Mouse (Mus musculus) left cerebral cortex, postnatal 4 days (tissue): Measurements from ENCODE around the gene Pcbp4. TPM values are rescaled to one million over a fixed set of nuclear protein-coding genes. Genes with fewer than 3 reads are reported as not detected.

Experiments
- DNase-seq: peaks from one replicate; pipeline ENCODE4 v3.0.0-alpha.2; 2022
- intact Hi-C: fragments of 180-260 bp; cut with DNase I; formaldehyde crosslinking; loops from one replicate; pipeline ENCODE4 v1.15.1; 2025
- total RNA-seq, 2 experiments: library from RNA; stranded (reverse); gene quantifications; 2 replicates each; pipeline ENCODE4 v1.2.3; 2021

Gene Pcbp4
- total RNA-seq, 2 experiments from 2014 or later, result 409 to 418 TPM

- no peak for DNase-seq
- intact Hi-C loops, result no loop called here
Measured at GRCm38 (mm10) chr9:106442680-106443079, 10.4 kb upstream of the Pcbp4 start.

- intact Hi-C loops, result no loop called here
Measured at GRCm38 (mm10) chr9:106444836-106445235, 8.3 kb upstream of the Pcbp4 start.

DNA sequence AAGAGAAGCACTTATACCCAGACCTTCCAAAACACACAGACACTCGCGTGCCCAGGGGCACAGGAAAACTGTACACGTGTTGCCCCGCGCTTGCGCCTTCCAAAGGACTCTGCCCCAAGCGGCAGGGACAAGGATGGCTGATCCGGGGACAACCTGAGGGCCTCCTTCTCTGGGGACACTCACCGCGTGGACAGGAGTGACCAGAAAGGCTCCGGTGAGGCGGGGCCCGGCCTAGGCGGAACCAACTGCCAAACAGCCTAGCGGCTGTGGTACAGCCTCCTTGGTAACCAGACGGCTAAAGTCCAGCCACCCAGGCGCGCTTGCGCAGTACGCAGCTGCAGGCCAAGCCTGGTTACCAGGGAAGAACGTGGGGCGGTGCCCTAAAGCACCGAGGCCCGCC is 5.7 kb upstream of the Pcbp4 start, which contains the start of the genes Abhd14b and Abhd14a:
Gene Abhd14b, plus strand, starts transcription at position 112 of the 400 bp plus-strand sequence.
Gene Abhd14a, minus strand, starts transcription at position 331 of the 400 bp plus-strand sequence.
- intact Hi-C loops, result no loop called here
- DNase-seq, result peak; percentile 95

More at GRCm38 (mm10) chr9:106444836-106445235, 8.3 kb upstream of the Pcbp4 start:
- DNase-seq, result no peak

DNA sequence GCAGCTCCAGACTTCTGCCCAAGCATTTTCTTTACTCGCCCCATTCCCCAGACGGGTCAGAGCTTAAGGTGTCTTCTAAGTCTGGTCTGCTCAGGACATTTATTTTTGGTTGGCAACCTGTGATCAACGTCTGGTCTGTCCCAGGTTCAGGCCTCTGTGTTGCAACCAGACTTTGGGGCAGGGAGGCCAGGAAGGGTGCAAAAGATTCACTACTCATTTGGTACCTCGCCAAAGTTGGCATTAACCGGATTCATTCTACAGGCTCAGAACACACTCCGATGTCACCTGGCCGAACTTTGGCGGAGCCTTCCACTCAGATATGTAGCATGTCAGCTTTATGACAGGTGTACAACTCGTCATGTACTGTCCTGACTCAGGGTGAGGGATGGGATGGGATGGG is 5.1 kb upstream of the Pcbp4 start:
- no peak for DNase-seq
- intact Hi-C loops, result no loop called here

- intact Hi-C loops, result no loop called here
- DNase-seq, result peak; percentile 76
Measured at GRCm38 (mm10) chr9:106448498-106449031, 4.5 kb upstream of the Pcbp4 start.

DNA sequence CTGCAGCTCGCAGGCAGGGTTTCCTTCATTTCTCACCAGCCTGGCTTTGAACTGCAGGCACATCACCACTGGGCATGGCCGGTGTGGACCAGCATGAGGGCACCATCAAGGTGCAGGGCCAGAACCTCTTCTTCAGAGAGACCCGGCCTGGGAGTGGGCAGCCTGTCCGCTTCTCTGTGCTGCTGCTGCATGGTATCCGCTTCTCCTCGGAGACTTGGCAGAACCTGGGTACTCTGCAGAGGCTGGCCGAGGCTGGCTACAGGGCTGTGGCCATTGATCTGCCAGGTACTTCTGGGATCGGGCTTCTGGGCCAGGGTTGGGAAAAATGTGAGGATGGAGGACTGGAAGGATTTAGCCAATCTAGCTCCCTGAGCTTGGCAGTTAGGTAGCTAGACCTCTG is 3.1 kb upstream of the Pcbp4 start:
- intact Hi-C loops, result no loop called here
- DNase-seq, result no peak

GRCm38 (mm10) chr9:106450661-106451060 is 2.4 kb upstream of the Pcbp4 start:
- intact Hi-C loops, result no loop called here
- DNase-seq, result peak; percentile 78

DNA sequence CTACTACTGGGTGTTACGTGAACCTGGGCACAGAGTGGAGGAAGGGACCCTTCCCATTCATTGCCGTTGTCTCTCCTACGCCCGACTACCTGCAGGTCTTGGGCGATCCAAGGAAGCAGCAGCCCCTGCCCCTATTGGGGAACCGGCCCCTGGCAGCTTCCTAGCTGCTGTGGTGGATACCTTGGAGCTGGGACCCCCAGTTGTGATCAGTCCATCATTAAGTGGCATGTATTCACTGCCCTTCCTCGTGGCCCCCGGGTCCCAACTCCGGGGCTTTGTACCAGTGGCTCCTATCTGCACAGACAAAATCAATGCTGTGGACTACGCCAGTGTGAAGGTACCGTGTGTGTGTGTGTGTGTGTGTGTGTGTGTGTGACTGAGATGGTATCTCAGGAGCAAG is 1.8 kb upstream of the Pcbp4 start:
- intact Hi-C loops, result no loop called here
- no peak for DNase-seq

DNA sequence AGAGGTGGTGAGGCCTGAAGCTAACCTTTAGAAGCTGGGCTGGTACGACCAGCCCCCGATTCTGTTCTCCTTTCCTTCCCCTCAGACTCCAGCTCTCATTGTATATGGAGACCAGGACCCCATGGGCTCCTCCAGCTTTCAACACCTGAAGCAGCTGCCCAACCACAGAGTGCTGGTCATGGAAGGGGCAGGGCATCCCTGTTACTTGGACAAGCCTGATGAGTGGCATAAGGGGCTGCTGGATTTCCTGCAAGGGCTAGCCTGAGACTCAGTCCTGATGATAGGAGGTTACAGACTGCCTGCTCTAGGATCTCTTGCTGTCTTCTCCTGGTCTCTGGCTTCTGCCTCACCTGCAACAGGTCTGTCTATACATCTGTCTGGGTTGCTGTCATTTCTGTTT is 1.2 kb upstream of the Pcbp4 start:
- DNase-seq, result no peak
- intact Hi-C loops, result no loop called here

GRCm38 (mm10) chr9:106452351-106452750 is 740 bp upstream of the Pcbp4 start:
- DNase-seq, result no peak

DNA sequence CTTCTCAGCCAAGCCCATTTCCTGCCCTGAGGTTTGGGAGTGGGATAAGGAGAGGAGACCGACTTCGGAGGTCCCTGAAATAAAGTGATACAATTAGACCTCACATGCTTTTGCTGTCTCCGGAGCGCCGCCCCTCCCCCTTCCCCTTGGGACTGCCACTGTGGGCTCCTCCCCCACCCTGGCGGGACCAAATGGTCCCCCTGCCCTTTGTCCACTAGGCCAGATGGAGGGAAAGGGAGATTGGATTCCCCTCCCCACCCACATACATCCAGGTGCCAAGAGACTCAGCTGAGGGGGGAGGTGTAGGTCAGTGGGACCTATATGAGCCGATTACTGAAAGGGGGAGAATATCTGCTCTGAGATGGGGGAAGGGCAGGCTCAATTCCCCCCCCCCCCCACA is 270 bp upstream of the Pcbp4 start:
- intact Hi-C loops, result no loop called here
- peak; percentile 91 for DNase-seq

More at GRCm38 (mm10) chr9:106452351-106452750, 740 bp upstream of the Pcbp4 start:
- intact Hi-C loops, result no loop called here

DNA sequence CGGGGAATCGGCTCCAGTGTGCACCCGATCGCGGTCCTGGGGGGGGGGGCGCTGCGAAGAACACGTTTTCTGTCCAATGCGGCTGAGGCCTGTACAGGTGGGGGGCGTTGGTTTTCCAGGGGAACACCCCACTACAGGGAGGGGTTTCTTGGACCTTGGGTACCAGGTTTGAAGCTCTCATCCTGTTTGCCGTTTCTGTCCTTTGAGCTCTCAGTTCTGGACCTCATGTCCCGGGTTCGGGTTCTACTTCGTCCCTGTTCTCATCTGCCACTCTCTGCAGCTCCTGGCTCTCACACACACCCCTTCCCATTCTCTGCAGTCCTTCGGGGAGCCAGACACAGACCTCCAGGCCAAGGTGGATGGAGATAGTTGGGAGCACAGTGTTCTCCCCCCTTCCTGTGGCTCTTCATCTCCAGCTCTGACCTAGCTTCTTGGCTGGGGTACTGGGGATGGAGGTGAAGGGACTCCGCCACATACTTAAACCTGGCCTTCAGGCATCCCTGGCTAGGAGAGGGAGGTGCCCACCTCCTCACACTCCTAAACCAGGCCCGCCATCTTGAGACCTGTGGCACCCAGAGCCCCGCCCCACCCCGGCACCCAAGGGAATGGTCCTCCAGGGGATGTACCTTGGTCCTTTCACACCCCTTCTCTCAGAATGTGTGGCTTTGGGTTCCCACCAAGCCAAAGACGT is 1.1 kb downstream of the Pcbp4 start:
- intact Hi-C loops, result no loop called here
- DNase-seq, result peak; percentile 72

DNA sequence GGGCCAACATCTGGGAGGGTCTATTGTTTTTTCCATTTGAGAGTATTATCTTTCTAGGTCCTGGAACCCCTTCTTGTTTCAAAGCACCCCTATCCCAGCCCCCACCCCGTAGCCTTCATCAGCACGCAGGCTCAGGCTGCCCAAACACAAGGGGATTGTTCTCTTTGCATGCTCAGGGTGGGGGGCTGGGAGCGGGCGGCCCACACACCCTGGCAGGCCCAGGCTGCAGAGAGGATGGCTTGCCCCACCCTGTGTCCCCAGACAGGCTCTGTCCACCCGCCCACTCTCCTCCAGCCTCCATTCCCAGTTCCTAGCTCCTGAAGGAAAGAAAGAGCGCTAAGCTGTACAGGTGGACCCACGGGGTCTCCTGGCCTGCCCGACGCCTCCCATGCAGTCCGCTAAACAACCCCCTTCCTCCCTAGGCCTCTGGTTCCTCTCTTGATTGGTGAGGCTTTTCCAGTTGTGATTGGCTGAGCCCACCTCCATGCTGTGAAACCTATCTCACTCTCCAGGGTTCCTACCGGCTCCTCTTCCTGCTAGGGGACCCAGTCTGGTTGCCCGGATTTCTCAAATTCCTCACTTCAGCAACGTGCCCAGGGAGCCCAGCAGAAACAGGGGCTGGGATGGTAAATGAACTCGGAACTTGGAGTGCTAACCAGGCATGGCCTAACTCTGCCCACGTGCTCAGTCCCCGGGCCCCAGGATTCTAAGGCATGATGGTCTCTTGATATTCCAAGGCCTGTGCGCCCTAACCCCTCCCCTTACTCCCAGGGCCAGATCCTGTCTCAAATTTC is 2.0 kb downstream of the Pcbp4 start:
- intact Hi-C loops, result no loop called here
- no peak for DNase-seq

GRCm38 (mm10) chr9:106456325-106457162 is 3.5 kb downstream of the Pcbp4 start:
- peak; percentile 95 for DNase-seq
- intact Hi-C loops, result no loop called here

DNA sequence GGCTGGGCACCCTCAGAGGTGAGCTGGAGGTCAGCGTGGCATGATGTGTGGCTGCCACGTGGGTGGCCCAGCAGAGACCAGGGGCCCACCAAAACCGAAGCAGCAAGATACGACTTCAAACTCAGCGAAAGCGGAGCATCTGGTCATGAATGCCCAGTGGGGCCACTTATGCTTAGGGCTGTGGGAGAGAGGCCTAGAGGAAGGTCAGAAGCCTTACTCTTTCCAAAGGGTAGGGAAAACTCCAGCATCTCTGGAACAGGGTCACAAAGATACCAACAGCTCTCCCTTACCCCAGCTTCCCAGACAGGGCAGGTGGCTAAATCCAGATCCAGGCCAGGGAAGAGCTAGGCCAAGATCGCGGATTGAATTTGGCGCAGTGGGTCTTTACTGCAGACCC is 4.1 kb downstream of the Pcbp4 start:
- no peak for DNase-seq
- intact Hi-C loops, result no loop called here

GRCm38 (mm10) chr9:106457920-106458319 is 4.8 kb downstream of the Pcbp4 start:
- no peak for DNase-seq
- intact Hi-C loops, result no loop called here

DNA sequence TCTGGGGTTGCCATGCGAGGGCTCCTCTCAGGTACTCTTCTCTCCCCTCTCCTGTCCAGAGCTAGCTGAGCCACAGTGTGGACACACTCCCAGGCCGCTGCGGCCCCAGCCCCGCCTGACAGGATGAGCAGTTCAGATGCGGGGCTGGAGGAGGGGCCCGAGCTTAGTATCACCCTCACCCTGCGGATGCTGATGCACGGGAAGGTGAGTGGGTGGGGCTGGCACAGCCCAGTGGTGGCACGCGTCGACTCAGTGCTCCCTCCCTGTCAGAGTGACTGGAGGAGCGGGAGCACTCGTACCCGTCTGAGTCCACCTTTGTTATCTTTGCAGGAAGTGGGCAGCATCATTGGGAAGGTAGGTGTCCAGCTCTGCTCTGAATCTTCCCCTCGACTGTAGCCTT is 6.9 kb downstream of the Pcbp4 start:
- DNase-seq, result no peak
- intact Hi-C loops, result no loop called here

- peak; percentile 52 for DNase-seq
- intact Hi-C loops, result no loop called here
Measured at GRCm38 (mm10) chr9:106460401-106461025, 7.4 kb downstream of the Pcbp4 start.

GRCm38 (mm10) chr9:106461026-106461415 is 7.9 kb downstream of the Pcbp4 start:
- DNase-seq, result no peak
- intact Hi-C loops, result no loop called here

- DNase-seq, result no peak
- intact Hi-C loops, result no loop called here
Measured at GRCm38 (mm10) chr9:106461641-106462429, 8.7 kb downstream of the Pcbp4 start.
